Mouse (Mus musculus) liver, adult 2 months (tissue): ENCODE measurements around the gene Ctsg.

ENCODE experiments used
- CTCF ChIP-seq: fragments of 200-500 bp; IDR thresholded peaks from 2 replicates; pipeline ENCODE4 v1.5.1; 2011; ENCODE audit warnings: low read depth, low read length, control low read depth
- POLR2A ChIP-seq: fragments of 200-500 bp; IDR thresholded peaks from 2 replicates; pipeline ENCODE4 v1.6.1; 2011; ENCODE audit warnings: low read length, control low read depth; ENCODE audit not compliant: insufficient read depth; ENCODE audit errors: extremely low read depth

- TF ChIP-seq POLR2A (no peak), CTCF (no peak)
These were observed 1.1 kb upstream of the Ctsg start for GRCm38 (mm10) chr14:56103452-56103851.
